Mouse (Mus musculus) bone marrow, adult 2 months (tissue): ENCODE data around the gene Tubg1. TPM values are rescaled to one million over a fixed set of nuclear protein-coding genes. Genes with fewer than 3 reads are reported as not detected.
A peak's percentile ranks its signal among the peaks of the same experiment; 100 is the strongest.

Experiments used
- H3K27ac ChIP-seq: fragments of 200-500 bp; 2 replicates; pipeline ENCODE4 v1.5.1; 2012; ENCODE audit warnings: low read depth, mild to moderate bottlenecking, control low read depth, inconsistent platforms, low read length; ENCODE audit not compliant: control insufficient read depth, poor library complexity, insufficient read depth
- H3K4me1 ChIP-seq: fragments of 200-500 bp; 2 replicates; pipeline ENCODE4 v1.6.1; 2011; ENCODE audit warnings: low read length; ENCODE audit not compliant: control insufficient read depth, insufficient read depth
- H3K4me3 ChIP-seq: fragments of 200-500 bp; replicated peaks from 2 replicates; pipeline ENCODE3; 2011; ENCODE audit warnings: mild to moderate bottlenecking, low read depth, low read length, control low read depth; ENCODE audit not compliant: control insufficient read depth
- CTCF ChIP-seq: fragments of 200-500 bp; IDR thresholded peaks from 2 replicates; pipeline ENCODE4 v1.5.1; 2011; ENCODE audit warnings: low read length, control low read depth; ENCODE audit not compliant: control insufficient read depth, insufficient read depth
- POLR2A ChIP-seq: fragments of 200-500 bp; IDR thresholded peaks from 2 replicates; pipeline ENCODE4 v1.6.1; 2011; ENCODE audit warnings: low read depth, mild to moderate bottlenecking, control low read depth, low read length, borderline replicate concordance; ENCODE audit not compliant: control insufficient read depth
- WGBS: fragments of 180-500 bp; shearing (Covaris S2); methylation state at CpG from one replicate; pipeline ENCODE4 v1.1.7; 2018; 5-methylcytosine and 5-hydroxymethylcytosine counted together
- polyA plus RNA-seq: library from polyadenylated mRNA; stranded (reverse); fragments of >200 nt; gene quantifications from 2 replicates; pipeline ENCODE4 v1.2.4, GENCODE M21; 2011; ENCODE audit warnings: low replicate concordance; ENCODE audit not compliant: missing spikeins, insufficient read depth, insufficient read length

The Tubg1 gene
- polyA plus RNA-seq, 1 experiment = 16.4 TPM

- Histone ChIP-seq H3K4me3 (no peak overlapping the region), H3K4me1 (peaks cover 8% of the 10 kb centered on the region; the same call in 1 of the 2 replicates), H3K27ac (no peak overlapping the region)
- 57% methylated on average over 1 of the region's 1 CpGs for WGBS
- TF ChIP-seq POLR2A = no peak
- no peak for TF ChIP-seq CTCF
Measured at GRCm38 (mm10) chr11:101089931-101090330, 29.8 kb upstream of the Tubg1 start.

GRCm38 (mm10) chr11:101094930-101095313 is 24.8 kb upstream of the Tubg1 start:
- Histone ChIP-seq H3K4me3 (peak overlapping the region; percentile 84), H3K27ac (peak overlapping the region; percentile 9; the same call in 1 of the 2 replicates), H3K4me1 (no peaks in the 10 kb centered on the region)
- WGBS = 2% methylated on average over 18 of the region's 18 CpGs
- no peak for TF ChIP-seq CTCF
- TF ChIP-seq POLR2A = no peak

DNA sequence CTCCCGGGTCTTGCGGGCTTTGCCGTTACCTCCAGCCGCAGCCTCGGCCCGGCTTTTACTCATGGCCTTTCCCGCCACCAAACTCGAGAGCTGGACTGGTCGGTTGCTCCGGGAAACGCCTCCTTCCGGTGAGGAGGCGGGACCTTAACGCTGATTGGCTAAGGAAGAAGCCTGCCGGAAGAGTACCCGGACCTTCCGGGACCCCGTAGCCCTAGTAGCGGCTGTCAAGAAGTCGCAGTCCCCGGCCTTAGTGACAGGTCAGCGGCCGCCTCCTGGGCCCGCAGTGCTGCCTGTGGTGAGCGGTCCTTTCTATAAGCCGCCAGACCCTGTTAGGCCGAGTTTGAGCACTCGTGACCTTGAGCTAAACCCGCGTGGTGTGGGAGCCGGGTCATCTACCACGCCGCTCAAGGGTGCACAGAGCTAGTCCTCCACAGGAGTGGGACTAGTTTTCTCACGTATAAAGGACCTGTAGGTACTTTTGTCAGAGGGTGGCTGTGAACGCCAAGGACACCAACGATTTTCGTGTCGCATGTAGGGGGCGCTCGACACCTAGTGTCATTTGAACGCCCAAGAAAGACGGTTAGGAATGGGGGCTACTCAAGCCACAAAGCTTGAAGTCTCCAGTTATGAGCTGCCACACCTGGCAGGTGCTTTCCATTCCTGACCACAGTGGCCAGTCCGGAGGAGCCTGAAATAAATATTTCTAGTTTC is 24.3 kb upstream of the Tubg1 start, which contains the start of gene Psmc3ip:
TSS of gene Psmc3ip (minus strand) at position 123 of the 711 bp plus-strand sequence.
- under 1% methylated on average over 43 of the region's 43 CpGs for WGBS
- TF ChIP-seq CTCF (peak; percentile 80), POLR2A (peak; percentile 75; the same call in 1 of the 2 replicates)

DNA sequence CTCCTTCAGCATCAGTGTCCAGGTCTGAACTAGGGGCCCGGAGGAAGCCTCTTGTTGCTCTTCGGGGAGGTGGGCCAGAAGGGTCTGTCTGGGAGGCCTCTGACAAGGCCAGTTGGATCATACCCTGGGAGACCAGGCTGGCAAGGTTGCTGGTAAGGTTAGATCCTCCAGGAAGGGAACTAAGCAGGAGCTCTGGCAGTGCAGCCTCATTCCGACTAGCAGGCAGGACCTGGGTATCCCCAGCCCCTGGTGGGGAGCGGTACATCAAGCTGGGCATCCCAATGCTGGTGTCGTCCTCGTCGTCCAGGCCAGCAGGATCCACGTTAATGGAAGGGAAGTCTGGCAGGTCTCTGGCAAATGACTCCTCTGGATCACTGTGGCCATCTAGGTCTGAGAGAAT is 21.5 kb upstream of the Tubg1 start:
- 87% methylated on average over 8 of the region's 8 CpGs for WGBS
- no peak overlapping the region for H3K4me3 ChIP-seq
- no peak overlapping the region for H3K27ac ChIP-seq
- H3K4me1 ChIP-seq = no peaks in the 10 kb centered on the region
- TF ChIP-seq CTCF (no peak), POLR2A (no peak)

More for the DNA sequence above, 24.3 kb upstream of the Tubg1 start, which contains the start of gene Psmc3ip:
- Histone ChIP-seq H3K27ac (peak within 1 kb of the TSS; percentile 95), H3K4me3 (peak within 1 kb of the TSS; percentile 84), H3K4me1 (no peaks in the 10 kb centered on the region)

- Histone ChIP-seq H3K27ac (no peak overlapping the region), H3K4me3 (no peak overlapping the region), H3K4me1 (0 out of 2 replicates have a peak, but pooled peaks cover under 1% of the 10 kb centered on the region)
- 89% methylated on average over 5 of the region's 5 CpGs for WGBS
- TF ChIP-seq CTCF = no peak
- TF ChIP-seq POLR2A = no peak
Measured at GRCm38 (mm10) chr11:101103011-101103410, 16.7 kb upstream of the Tubg1 start.

DNA sequence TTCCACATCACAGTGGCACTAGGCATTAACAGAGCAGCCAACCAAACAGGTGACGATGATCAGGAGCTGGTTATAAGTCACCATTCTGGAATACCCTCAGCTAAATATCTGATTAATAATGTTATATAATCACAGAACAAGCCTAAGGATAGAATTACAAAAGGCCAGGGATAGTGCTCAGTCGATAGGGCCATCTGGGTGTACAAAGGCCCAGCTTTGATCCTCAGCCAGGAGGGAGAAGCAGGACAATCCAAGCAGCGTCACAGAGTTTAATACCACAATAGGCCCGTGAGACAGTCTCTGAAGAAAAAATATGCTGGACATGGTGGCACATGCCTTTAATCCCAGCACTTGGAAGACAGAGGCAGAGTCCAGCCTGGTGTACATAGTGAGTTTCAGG is 10.4 kb upstream of the Tubg1 start:
- H3K4me1 ChIP-seq = 0 out of 2 replicates have a peak, but pooled peaks cover 1% of the 10 kb centered on the region

GRCm38 (mm10) chr11:101110708-101111107 is 9.0 kb upstream of the Tubg1 start:
- TF ChIP-seq CTCF = no peak
- no peak for TF ChIP-seq POLR2A
- H3K27ac ChIP-seq = no peak overlapping the region
- WGBS = 74% methylated on average over 5 of the region's 5 CpGs

More for the DNA sequence above, 10.4 kb upstream of the Tubg1 start:
- TF ChIP-seq CTCF = no peak
- no peak for TF ChIP-seq POLR2A
- H3K4me3 ChIP-seq = no peak overlapping the region
- H3K27ac ChIP-seq = no peak overlapping the region
- WGBS = 89% methylated on average over 4 of the region's 4 CpGs

DNA sequence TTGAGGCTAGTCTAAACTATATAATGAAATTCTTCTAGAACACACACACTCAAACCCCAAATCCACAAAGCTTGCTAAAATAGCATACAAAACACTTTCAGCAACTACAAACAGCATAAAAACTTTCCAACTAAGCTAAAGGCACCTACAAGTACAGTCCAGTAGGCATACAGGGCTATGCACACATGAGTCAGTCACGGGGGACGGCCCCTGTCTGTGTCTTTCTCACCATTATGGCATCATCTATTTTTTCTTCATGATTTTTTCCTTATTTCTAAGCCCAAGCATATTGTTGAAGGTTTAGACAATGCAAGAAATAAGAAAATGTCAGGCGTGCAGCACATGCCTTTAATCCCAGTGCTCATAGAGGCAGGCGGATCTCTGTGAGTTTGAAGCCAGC is 8.6 kb upstream of the Tubg1 start:
- no peak for TF ChIP-seq CTCF
- TF ChIP-seq POLR2A = no peak
- H3K4me3 ChIP-seq = no peak overlapping the region
- H3K4me1 ChIP-seq = peaks cover 3% of the 10 kb centered on the region; the same call in 1 of the 2 replicates
- 89% methylated on average over 4 of the region's 4 CpGs for WGBS
- no peak overlapping the region for H3K27ac ChIP-seq

More at GRCm38 (mm10) chr11:101110708-101111107, 9.0 kb upstream of the Tubg1 start:
- Histone ChIP-seq H3K4me3 (no peak overlapping the region), H3K4me1 (peaks cover 3% of the 10 kb centered on the region; the same call in 1 of the 2 replicates)
